Mouse (Mus musculus) intestine, postnatal 0 days (tissue): ENCODE measurements around the gene Hrasls. TPM values are rescaled to one million over a fixed set of nuclear protein-coding genes. Genes with fewer than 3 reads are reported as not detected.

Experiments used
- ATAC-seq: fragments of 200-750 bp; cut with Nextera tagmentation; 2 replicates; pipeline ENCODE4 v1.8.0; 2017; ENCODE audit warnings: mild to moderate bottlenecking, moderate TSS enrichment, moderate library complexity
- H3K27ac ChIP-seq: fragments of 300-500 bp; sonication (generic); 2 replicates; pipeline ENCODE4 v1.5.1; 2014; ENCODE audit warnings: mild to moderate bottlenecking, low read depth, low read length, moderate library complexity
- H3K27me3 ChIP-seq: fragments of 300-500 bp; sonication (generic); replicated peaks from 2 replicates; pipeline ENCODE4 v1.6.1; 2014; ENCODE audit warnings: low read length, mixed read lengths; ENCODE audit not compliant: control insufficient read depth, insufficient read depth
- H3K36me3 ChIP-seq: fragments of 300-500 bp; sonication (generic); 2 replicates; pipeline ENCODE4 v1.6.1; 2014; ENCODE audit warnings: mild to moderate bottlenecking, moderate library complexity; ENCODE audit not compliant: control insufficient read depth, insufficient read depth
- H3K4me1 ChIP-seq: fragments of 300-500 bp; sonication (generic); replicated peaks from 2 replicates; pipeline ENCODE4 v1.6.1; 2014; ENCODE audit warnings: antibody characterized with exemption, low read length, mixed read lengths; ENCODE audit not compliant: control insufficient read depth, insufficient read depth
- H3K4me2 ChIP-seq: fragments of 300-500 bp; sonication (generic); replicated peaks from 2 replicates; pipeline ENCODE4 v1.6.1; 2014; ENCODE audit warnings: low read depth, mild to moderate bottlenecking, moderate library complexity
- H3K4me3 ChIP-seq: fragments of 300-500 bp; sonication (generic); 2 replicates; pipeline ENCODE4 v1.5.1; 2014; ENCODE audit warnings: low read depth, low read length
- H3K9ac ChIP-seq: fragments of 300-500 bp; sonication (generic); 2 replicates; pipeline ENCODE4 v1.6.1; 2014; ENCODE audit warnings: mild to moderate bottlenecking, low read depth, low read length
- H3K9me3 ChIP-seq: fragments of 300-500 bp; sonication (generic); 2 replicates; pipeline ENCODE4 v1.6.1; 2016; ENCODE audit warnings: mixed run types; ENCODE audit not compliant: control insufficient read depth
- CTCF ChIP-seq: sonication (generic); IDR thresholded peaks from 2 replicates; pipeline ENCODE4 v1.5.1; 2016; ENCODE audit warnings: low read depth, mild to moderate bottlenecking, control low read depth, antibody characterized with exemption, moderate library complexity
- WGBS: fragments of 180-500 bp; shearing (Covaris S2); extraction: QIAGEN DNeasy Blood & Tissue Kit; methylation state at CpG from one replicate; pipeline ENCODE4 v1.1.7; 2014; 5-methylcytosine and 5-hydroxymethylcytosine counted together
- polyA plus RNA-seq: library from polyadenylated mRNA; unstranded; fragments of >200 nt; fragmentation: Nextera tagmentation; extraction: Ambion mirVana; gene quantifications from 2 replicates; pipeline ENCODE4 v1.2.1, GENCODE M21; 2015

Hrasls gene
- polyA plus RNA-seq, 1 experiment from 2014 or later: 0.14 TPM

GRCm38 (mm10) chr16:29208841-29209240 is 654 bp upstream of the Hrasls start:
- Histone ChIP-seq H3K4me2 (no peak overlapping the region), H3K36me3 (no peaks in the 10 kb centered on the region), H3K27me3 (peaks cover 8% of the 10 kb centered on the region), H3K9ac (no peak overlapping the region), H3K4me1 (no peaks in the 10 kb centered on the region), H3K9me3 (no peaks in the 10 kb centered on the region), H3K27ac (no peak overlapping the region), H3K4me3 (no peak overlapping the region)
- 60% methylated on average over 7 of the region's 7 CpGs for WGBS
- no peak for TF ChIP-seq CTCF
- no peak for ATAC-seq

- WGBS: 74% methylated on average over 5 of the region's 5 CpGs
- ATAC-seq: no peak
- no peaks in the 10 kb centered on the region; the same call in 1 of the 2 replicates for H3K27me3 ChIP-seq
Measured at GRCm38 (mm10) chr16:29216395-29217295, 7.2 kb downstream of the Hrasls start.

GRCm38 (mm10) chr16:29235951-29236350 is 26.5 kb downstream of the Hrasls start:
- H3K27ac ChIP-seq: no peak overlapping the region
- H3K4me2 ChIP-seq: no peak overlapping the region
- H3K4me1 ChIP-seq: no peaks in the 10 kb centered on the region
- no peaks in the 10 kb centered on the region for H3K9me3 ChIP-seq
- no peaks in the 10 kb centered on the region for H3K27me3 ChIP-seq
- H3K4me3 ChIP-seq: no peak overlapping the region
- no peaks in the 10 kb centered on the region for H3K36me3 ChIP-seq
- no peak overlapping the region for H3K9ac ChIP-seq
- TF ChIP-seq CTCF: no peak
- no peak for ATAC-seq
- 83% methylated on average over 5 of the region's 5 CpGs for WGBS

More at GRCm38 (mm10) chr16:29216395-29217295, 7.2 kb downstream of the Hrasls start:
- no peak for TF ChIP-seq CTCF
- Histone ChIP-seq H3K9me3 (no peaks in the 10 kb centered on the region), H3K4me3 (no peak overlapping the region), H3K4me2 (no peak overlapping the region), H3K36me3 (no peaks in the 10 kb centered on the region), H3K27ac (no peak overlapping the region), H3K9ac (no peak overlapping the region), H3K4me1 (no peaks in the 10 kb centered on the region)

GRCm38 (mm10) chr16:29254325-29254724 is 44.8 kb downstream of the Hrasls start:
- no peak for TF ChIP-seq CTCF
- no peak overlapping the region for H3K9ac ChIP-seq
- H3K4me3 ChIP-seq: no peak overlapping the region
- no peak for ATAC-seq
- H3K4me1 ChIP-seq: no peaks in the 10 kb centered on the region
- H3K9me3 ChIP-seq: no peaks in the 10 kb centered on the region
- no peak overlapping the region for H3K4me2 ChIP-seq
- WGBS: 65% methylated on average over 4 of the region's 4 CpGs
- H3K36me3 ChIP-seq: no peaks in the 10 kb centered on the region
- H3K27ac ChIP-seq: no peak overlapping the region
- H3K27me3 ChIP-seq: no peaks in the 10 kb centered on the region

Other genes starting within 250 kb of the Hrasls start
- not detected in 2 replicates for gene Atp13a5, start 169.0 kb downstream of the Hrasls start, polyA plus RNA-seq